Mouse (Mus musculus) embryonic facial prominence, embryonic 14.5 days (tissue): ENCODE measurements around the gene Ovca2. TPM values are rescaled to one million over a fixed set of nuclear protein-coding genes. Genes with fewer than 3 reads are reported as not detected.
A peak's percentile ranks its signal among the peaks of the same experiment; 100 is the strongest.

Experiments
- ATAC-seq: fragments of 200-750 bp; cut with Nextera tagmentation; 2 replicates; pipeline ENCODE4 v1.8.0; 2017; ENCODE audit warnings: low read depth, moderate number of reproducible peaks, moderate TSS enrichment
- DNase-seq: peaks from one replicate; pipeline ENCODE4 v3.0.0-alpha.2; 2015; ENCODE audit warnings: low spot score
- H3K27ac ChIP-seq: fragments of 300-500 bp; sonication (generic); replicated peaks from 2 replicates; pipeline ENCODE4 v1.5.1; 2014; ENCODE audit warnings: low read depth, mild to moderate bottlenecking, low read length, moderate library complexity
- H3K27me3 ChIP-seq: fragments of 300-500 bp; sonication (generic); replicated peaks from 2 replicates; pipeline ENCODE4 v1.6.1; 2014; ENCODE audit warnings: low read length; ENCODE audit not compliant: control insufficient read depth, insufficient read depth
- H3K36me3 ChIP-seq: fragments of 300-500 bp; sonication (generic); 2 replicates; pipeline ENCODE4 v1.6.1; 2014; ENCODE audit warnings: low read length, mixed read lengths; ENCODE audit not compliant: control insufficient read depth, insufficient read depth
- H3K4me1 ChIP-seq: fragments of 300-500 bp; sonication (generic); 2 replicates; pipeline ENCODE4 v1.6.1; 2014; ENCODE audit warnings: antibody characterized with exemption, low read length; ENCODE audit not compliant: control insufficient read depth, insufficient read depth
- H3K4me2 ChIP-seq: fragments of 300-500 bp; sonication (generic); 2 replicates; pipeline ENCODE4 v1.6.1; 2014; ENCODE audit warnings: low read depth, mild to moderate bottlenecking, low read length, moderate library complexity, mixed read lengths
- H3K4me3 ChIP-seq: fragments of 300-500 bp; sonication (generic); 2 replicates; pipeline ENCODE4 v1.5.1; 2014; ENCODE audit warnings: low read depth, mild to moderate bottlenecking, low read length
- H3K9ac ChIP-seq: fragments of 300-500 bp; sonication (generic); 2 replicates; pipeline ENCODE4 v1.6.1; 2014; ENCODE audit warnings: low read depth, mild to moderate bottlenecking, low read length, moderate library complexity, mixed read lengths
- H3K9me3 ChIP-seq: fragments of 300-500 bp; sonication (generic); 2 replicates; pipeline ENCODE4 v1.6.1; 2016; ENCODE audit warnings: low read length; ENCODE audit not compliant: control insufficient read depth
- WGBS: fragments of 180-500 bp; shearing (Covaris S2); extraction: QIAGEN DNeasy Blood & Tissue Kit; methylation state at CpG from one replicate; pipeline ENCODE4 v1.1.7; 2014; 5-methylcytosine and 5-hydroxymethylcytosine counted together
- polyA plus RNA-seq: library from polyadenylated mRNA; unstranded; fragments of >200 nt; fragmentation: Nextera tagmentation; extraction: Ambion mirVana; gene quantifications from 2 replicates; pipeline ENCODE4 v1.2.1, GENCODE M21; 2014

The Ovca2 gene
- polyA plus RNA-seq, 1 experiment from 2014 or later: 23.1 TPM

- WGBS: 91% methylated on average over 4 of the region's 4 CpGs
- peaks cover 42% of the 10 kb centered on the region for H3K4me1 ChIP-seq
- no peaks in the 10 kb centered on the region for H3K27me3 ChIP-seq
- H3K27ac ChIP-seq: peak overlapping the region; percentile 63; the same call in 1 of the 2 replicates
- H3K36me3 ChIP-seq: no peaks in the 10 kb centered on the region
- H3K9me3 ChIP-seq: no peaks in the 10 kb centered on the region
- DNase-seq (no peak), ATAC-seq (no peak)
- H3K9ac ChIP-seq: no peak overlapping the region
- H3K4me3 ChIP-seq: no peak overlapping the region
- H3K4me2 ChIP-seq: no peak overlapping the region
Observed at GRCm38 (mm10) chr11:75135358-75135757, 43.3 kb downstream of the Ovca2 start.

- Histone ChIP-seq H3K27me3 (no peaks in the 10 kb centered on the region), H3K9ac (peak overlapping the region; percentile 20; the same call in 1 of the 2 replicates), H3K9me3 (no peaks in the 10 kb centered on the region), H3K27ac (peak overlapping the region; percentile 63; the same call in 1 of the 2 replicates), H3K4me1 (peaks cover 34% of the 10 kb centered on the region), H3K4me3 (no peak overlapping the region), H3K36me3 (no peaks in the 10 kb centered on the region), H3K4me2 (no peak overlapping the region)
- DNase-seq: peak; percentile 30
- 44% methylated on average over 5 of the region's 5 CpGs for WGBS
- no peak for ATAC-seq
Observed at GRCm38 (mm10) chr11:75134485-75135068, 44.1 kb downstream of the Ovca2 start.

GRCm38 (mm10) chr11:75133951-75134350, 44.7 kb downstream of the Ovca2 start:
- H3K27me3 ChIP-seq: no peaks in the 10 kb centered on the region
- H3K9me3 ChIP-seq: no peaks in the 10 kb centered on the region
- H3K4me1 ChIP-seq: peaks cover 28% of the 10 kb centered on the region
- no peak overlapping the region for H3K4me2 ChIP-seq
- H3K36me3 ChIP-seq: no peaks in the 10 kb centered on the region
- WGBS: 2% methylated on average over 2 of the region's 2 CpGs
- DNase-seq: peak; percentile 85
- peak overlapping the region; percentile 63; the same call in 1 of the 2 replicates for H3K27ac ChIP-seq
- peak; percentile 66; the same call in 1 of the 2 replicates for ATAC-seq
- no peak overlapping the region for H3K4me3 ChIP-seq
- H3K9ac ChIP-seq: no peak overlapping the region

GRCm38 (mm10) chr11:75133391-75133790, 45.2 kb downstream of the Ovca2 start:
- ATAC-seq: no peak
- Histone ChIP-seq H3K4me3 (no peak overlapping the region), H3K9ac (no peak overlapping the region), H3K27me3 (no peaks in the 10 kb centered on the region), H3K9me3 (no peaks in the 10 kb centered on the region), H3K4me1 (peaks cover 23% of the 10 kb centered on the region), H3K36me3 (no peaks in the 10 kb centered on the region), H3K27ac (0 out of 2 replicates have a peak overlapping the region, but pooled peaks have one; percentile 16), H3K4me2 (no peak overlapping the region)
- DNase-seq: no peak
- 80% methylated on average over 5 of the region's 5 CpGs for WGBS

- Histone ChIP-seq H3K27me3 (no peaks in the 10 kb centered on the region), H3K27ac (no peak overlapping the region), H3K4me2 (no peak overlapping the region), H3K9ac (no peak overlapping the region), H3K9me3 (no peaks in the 10 kb centered on the region), H3K4me1 (peaks cover 22% of the 10 kb centered on the region), H3K4me3 (no peak overlapping the region), H3K36me3 (no peaks in the 10 kb centered on the region)
- ATAC-seq (peak; percentile 62; the same call in 1 of the 2 replicates), DNase-seq (peak; percentile 77)
- 62% methylated on average over 5 of the region's 5 CpGs for WGBS
Observed at GRCm38 (mm10) chr11:75132278-75132677, 46.4 kb downstream of the Ovca2 start.

- Histone ChIP-seq H3K9ac (no peak overlapping the region), H3K4me1 (peaks cover 22% of the 10 kb centered on the region), H3K36me3 (no peaks in the 10 kb centered on the region), H3K4me3 (no peak overlapping the region), H3K27ac (no peak overlapping the region), H3K9me3 (no peaks in the 10 kb centered on the region), H3K4me2 (no peak overlapping the region), H3K27me3 (no peaks in the 10 kb centered on the region)
- DNase-seq (no peak), ATAC-seq (no peak)
- WGBS: 79% methylated on average over 4 of the region's 4 CpGs
Observed at GRCm38 (mm10) chr11:75131300-75131699, 47.3 kb downstream of the Ovca2 start.

GRCm38 (mm10) chr11:75129481-75129880, 49.2 kb downstream of the Ovca2 start:
- H3K9me3 ChIP-seq: no peaks in the 10 kb centered on the region
- WGBS: 95% methylated on average over 6 of the region's 6 CpGs
- H3K4me2 ChIP-seq: no peak overlapping the region
- ATAC-seq: no peak
- no peak overlapping the region for H3K27ac ChIP-seq
- no peak overlapping the region for H3K4me3 ChIP-seq
- H3K27me3 ChIP-seq: no peaks in the 10 kb centered on the region
- H3K9ac ChIP-seq: no peak overlapping the region
- DNase-seq: no peak
- H3K36me3 ChIP-seq: no peaks in the 10 kb centered on the region
- H3K4me1 ChIP-seq: peaks cover 12% of the 10 kb centered on the region

- ATAC-seq: no peak
- Histone ChIP-seq H3K27ac (no peak overlapping the region), H3K4me2 (no peak overlapping the region), H3K36me3 (no peaks in the 10 kb centered on the region), H3K9me3 (no peaks in the 10 kb centered on the region), H3K4me3 (no peak overlapping the region), H3K4me1 (no peaks in the 10 kb centered on the region), H3K27me3 (no peaks in the 10 kb centered on the region), H3K9ac (no peak overlapping the region)
- WGBS: 91% methylated on average over 3 of the region's 3 CpGs
- DNase-seq: no peak
Observed at GRCm38 (mm10) chr11:75126384-75126783, 52.3 kb downstream of the Ovca2 start.
